Mouse (Mus musculus): ENCODE data around the gene Smad6.

GRCm38 (mm10) chr9:63914944-63915343, 106.9 kb downstream of the Smad6 start:
- TF ChIP-seq CTCF (IDR thresholded peaks at IDR 0.05; ENCODE audit: low read depth) (no peak), EP300 (IDR thresholded peaks at IDR 0.05; ENCODE audit: low read depth) (no peak)
